Mouse (Mus musculus) fat pad, adult 2 months (tissue): ENCODE data around the gene Sp2.
A peak's percentile ranks its signal among the peaks of the same experiment; 100 is the strongest.

Experiments
- DNase-seq: peaks from one replicate; pipeline ENCODE4 v3.0.0-alpha.2; 2011; ENCODE audit warnings: low read depth, low spot score; ENCODE audit errors: extremely low read depth

Gene Sp2

GRCm38 (mm10) chr11:96995836-96996772, 13.3 kb upstream of the Sp2 start:
- no peak for DNase-seq

DNA sequence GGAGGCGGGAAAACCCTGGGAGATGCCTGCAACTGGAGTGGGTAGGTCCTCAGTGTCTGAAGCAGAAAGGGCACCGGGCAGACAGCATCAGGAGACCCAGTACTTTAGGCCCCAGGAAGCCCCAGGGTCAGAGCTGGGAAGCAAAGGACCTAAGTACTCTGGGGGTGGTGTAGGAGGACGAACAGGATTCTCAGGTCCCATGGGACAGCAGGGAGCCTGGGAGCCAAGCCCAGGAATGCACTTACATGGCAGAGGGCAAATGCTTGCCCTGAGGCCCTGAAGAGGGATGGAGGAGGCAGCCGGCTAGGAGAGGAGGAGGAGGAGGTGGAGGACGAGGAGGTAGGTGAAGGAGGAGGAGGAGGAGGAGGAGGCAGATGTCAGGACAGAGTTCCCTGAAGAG, 12.3 kb upstream of the Sp2 start:
- DNase-seq = no peak

DNA sequence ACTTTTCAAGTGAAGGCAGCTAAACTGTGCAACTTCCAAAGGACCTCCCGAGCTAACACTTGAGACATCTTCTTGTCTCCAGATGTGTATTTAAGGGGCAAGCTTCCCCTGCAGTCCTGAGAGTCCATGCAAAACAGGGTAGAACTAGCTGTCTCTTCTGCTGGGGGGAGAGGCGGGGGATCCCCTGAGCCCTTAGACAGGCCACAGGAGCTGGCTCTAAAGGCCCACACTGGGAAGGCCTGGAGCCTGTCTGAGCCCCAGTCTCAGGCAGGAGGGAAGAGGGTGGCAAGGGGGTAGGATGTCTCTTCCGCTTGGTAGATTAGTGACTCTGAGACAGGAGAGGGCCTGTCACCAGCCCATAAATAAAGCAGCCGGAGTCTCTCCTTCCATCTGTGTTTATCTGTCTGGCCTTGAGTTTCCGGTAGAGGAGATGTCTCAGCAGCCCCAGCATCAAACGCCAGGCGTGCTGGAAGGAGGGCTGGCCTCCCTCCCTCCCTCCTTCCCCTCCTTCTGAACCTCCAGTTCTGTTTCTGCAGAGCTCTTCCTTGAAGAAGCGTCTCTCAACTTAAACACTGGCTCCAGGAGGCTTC, 10.1 kb upstream of the Sp2 start:
- no peak for DNase-seq

DNA sequence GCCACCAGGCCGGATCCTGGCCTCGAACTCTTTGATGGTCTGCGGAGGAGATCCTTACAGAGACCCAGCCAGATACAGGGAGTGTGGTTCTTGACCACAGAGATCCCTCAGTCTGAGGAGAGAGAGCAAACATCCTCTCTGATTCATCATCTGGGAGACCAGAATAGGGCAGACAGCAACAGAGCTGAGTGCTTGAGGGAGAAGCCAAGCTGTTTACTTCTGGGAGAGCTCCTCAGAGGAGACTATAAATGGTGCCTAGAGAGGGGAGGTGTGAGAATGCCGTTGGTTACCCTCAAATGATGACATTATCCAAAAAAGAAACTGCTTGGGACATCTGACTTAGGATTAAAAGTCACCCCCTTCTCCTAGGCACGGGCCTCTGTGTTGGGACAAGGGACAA, 8.7 kb upstream of the Sp2 start:
- DNase-seq = no peak

DNA sequence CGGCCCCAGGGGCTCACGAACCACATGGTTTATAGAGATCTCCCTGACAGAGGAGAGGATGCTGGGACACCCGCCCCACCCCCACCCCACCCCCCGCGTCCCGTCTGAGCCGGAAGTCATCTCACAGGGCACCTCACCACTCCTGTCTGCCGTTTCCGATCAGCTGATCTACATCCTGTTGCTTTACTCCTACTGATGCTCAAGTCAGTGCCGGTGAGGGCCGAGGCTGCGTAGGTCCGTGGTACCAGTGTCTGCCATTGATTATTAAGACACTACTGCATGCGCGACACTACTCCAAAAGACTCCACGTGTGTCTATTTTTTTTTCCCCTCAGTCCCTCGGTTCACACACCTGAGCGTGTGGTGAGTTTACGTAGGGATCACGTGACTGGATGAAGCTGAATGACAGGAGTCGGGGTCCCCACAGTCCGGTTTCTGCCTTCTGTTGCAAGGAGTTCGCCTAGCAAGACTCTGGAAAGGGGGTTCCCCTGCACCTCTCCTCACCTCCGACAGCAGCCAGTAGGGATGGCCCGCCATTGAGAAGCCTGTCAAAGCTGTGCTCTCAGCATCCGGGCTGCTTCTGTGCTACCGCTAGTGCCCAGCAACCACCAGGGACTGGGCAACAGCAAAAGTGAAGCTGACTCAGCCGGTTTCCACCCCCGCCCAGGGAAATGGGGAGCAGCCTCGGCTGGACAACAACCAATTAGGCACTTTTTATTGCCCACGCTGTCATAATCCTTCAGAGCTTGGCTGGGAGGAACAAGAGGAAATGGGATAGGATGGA, 5.3 kb upstream of the Sp2 start:
- no peak for DNase-seq

GRCm38 (mm10) chr11:96986463-96986862, 3.7 kb upstream of the Sp2 start:
- no peak for DNase-seq

DNA sequence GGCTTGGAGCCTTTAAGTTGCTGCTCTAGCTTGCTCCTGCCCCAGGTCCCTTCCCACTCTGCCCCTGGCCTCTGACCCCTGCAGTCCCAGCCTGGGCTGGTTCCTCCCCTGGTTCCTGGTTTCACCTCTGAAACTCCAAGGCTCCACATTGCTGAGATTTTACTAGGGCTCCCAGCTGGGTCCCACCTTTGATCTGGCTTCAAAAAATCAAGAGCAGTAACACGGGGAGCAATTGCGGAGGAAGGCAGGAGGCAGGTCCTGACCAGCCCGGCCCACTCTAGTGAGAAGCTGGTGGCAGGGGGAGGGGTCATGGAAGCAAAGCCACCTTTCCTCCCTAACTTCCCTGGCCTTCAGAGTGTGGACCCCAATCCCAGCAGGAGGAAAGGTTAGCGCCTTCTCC, 2.1 kb upstream of the Sp2 start:
- no peak for DNase-seq

- DNase-seq = no peak
Measured at GRCm38 (mm10) chr11:96982355-96982754, 404 bp downstream of the Sp2 start.

DNA sequence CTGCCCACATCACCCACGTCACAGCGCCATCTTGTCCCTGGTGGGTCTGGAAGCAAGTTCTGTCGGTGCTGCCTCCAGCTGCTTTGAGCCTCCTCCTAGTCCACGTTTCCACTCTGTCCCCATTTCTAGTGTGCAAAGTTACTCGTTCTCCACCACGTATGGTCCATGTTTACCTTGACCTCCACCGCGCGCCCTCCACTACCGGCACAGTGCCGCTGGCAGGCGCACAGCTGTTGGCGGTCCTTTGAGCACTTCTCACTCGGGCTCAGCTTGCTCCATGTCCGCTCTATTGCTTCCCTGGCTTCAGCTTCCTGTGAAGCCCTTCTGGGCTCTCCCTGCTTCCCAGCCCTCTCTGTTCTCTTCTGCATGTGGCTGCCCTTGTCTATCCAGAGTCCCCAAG, 1.3 kb downstream of the Sp2 start:
- no peak for DNase-seq

DNA sequence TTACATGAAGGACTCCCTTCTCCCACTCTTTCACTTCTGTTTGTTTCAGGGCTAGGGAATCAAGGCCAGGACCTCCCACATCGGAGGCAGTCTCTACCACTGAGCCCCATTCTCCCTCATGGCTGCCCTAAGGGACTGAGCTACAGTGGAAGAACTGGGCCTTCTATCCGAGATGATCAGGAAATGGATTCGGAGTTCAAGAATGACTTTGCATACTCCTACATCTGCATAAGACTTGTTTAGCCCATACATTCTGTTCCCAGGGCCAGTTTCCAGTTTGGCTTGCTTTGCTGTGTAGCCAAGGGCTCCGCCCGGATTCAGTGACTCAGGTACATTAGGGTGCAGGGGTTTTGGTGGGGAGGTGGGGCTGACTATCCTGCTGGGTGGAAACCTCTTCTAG, 2.7 kb downstream of the Sp2 start:
- DNase-seq = no peak

DNA sequence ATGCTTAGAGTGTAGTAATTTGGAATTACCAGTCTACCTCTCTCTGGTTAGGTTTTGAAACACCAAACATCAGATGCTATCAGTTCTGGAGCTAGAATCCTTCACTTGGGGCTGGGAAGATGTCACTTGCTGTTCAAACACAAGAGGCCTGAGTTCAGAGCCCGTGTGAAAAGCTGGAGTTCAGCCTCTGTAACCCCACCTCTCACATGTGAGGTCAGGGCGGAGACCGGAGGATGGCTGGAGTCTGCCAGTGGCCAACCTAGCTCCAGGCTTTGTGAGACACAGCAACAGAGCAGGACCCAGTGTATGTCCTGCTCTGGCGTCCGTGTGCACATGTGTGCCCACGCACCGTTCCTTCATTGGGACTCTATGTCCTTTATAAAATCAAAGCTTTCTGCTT, 3.4 kb downstream of the Sp2 start:
- DNase-seq = no peak

GRCm38 (mm10) chr11:96978401-96979246, 4.1 kb downstream of the Sp2 start:
- no peak for DNase-seq

DNA sequence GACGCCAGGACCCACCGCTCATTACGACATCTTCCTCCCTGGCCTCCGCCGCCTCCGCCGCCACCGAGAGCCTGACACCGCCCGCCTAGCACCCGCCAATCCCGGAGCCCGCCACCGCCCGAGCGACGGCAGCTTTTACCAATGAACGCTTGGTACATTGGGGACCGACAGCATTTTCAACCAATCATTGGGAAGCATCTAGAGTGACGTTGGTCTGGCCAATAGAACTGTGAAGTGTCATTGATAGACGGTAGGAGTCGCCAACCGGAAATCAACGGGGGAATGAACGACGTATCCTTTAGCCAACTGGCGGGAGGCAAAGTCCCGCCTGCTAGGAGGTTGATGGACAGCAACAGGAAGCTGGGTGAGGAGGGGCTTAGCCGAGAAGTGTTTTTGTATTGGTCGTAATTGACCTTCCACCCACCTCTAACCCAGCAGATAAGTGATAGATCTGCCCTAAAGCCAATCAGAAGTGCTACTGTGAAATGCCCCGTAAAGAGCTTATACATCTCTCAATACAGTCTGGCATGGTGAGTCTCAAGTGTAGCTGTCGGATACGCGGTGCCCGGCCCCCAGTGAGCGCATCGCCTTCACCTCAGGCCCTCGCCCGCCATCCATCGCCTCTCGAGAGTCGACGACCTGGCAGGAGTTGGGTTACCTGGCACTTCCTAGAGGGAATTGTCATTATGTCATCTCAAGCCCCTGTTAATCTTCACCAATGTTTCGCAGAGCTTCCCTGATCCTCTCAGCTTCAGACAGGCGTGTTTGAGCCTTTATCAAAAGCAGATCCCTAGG, 5.0 kb downstream of the Sp2 start:
- DNase-seq = peak; percentile 99

- DNase-seq = no peak
Measured at GRCm38 (mm10) chr11:96976911-96977591, 5.7 kb downstream of the Sp2 start.

GRCm38 (mm10) chr11:96976379-96976687, 6.4 kb downstream of the Sp2 start:
- DNase-seq = no peak

GRCm38 (mm10) chr11:96975511-96976378, 7.0 kb downstream of the Sp2 start:
- peak; percentile 97 for DNase-seq

GRCm38 (mm10) chr11:96974813-96975212, 7.9 kb downstream of the Sp2 start:
- peak; percentile 87 for DNase-seq

DNA sequence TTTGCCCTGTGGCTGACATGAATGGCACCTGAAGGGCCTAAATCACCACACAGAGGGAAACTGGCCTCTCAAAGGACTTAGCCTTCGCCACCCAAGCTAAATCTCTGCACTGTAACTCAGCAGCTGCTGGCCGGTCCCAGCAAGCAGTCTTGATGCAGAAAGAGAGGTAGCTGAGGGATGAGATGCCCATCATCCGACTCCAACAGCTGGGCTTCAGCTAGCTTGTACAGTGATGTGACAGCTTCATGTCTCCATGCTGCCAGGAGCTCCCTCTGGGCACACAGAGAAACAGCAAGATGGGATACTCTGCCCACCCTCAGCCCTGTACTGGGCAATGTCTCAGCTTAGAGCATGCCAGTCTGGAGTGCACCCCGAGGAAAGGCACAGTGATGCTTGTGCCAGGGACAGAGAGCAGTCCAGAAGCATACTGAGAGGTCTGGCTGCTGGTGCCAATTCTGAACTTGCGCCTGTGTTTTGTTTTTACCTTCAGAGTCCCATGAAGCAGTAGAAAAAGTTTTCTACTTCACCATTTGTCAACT, 9.3 kb downstream of the Sp2 start:
- DNase-seq = no peak
